Mouse (Mus musculus) effector memory CD4-positive, alpha-beta T cell, adult 7 months (primary cell): ENCODE data around the gene Gmip. TPM values are rescaled to one million over a fixed set of nuclear protein-coding genes. Genes with fewer than 3 reads are reported as not detected.

Source experiments
- polyA plus RNA-seq: library from polyadenylated mRNA; unstranded; fragments of 100-300 nt; shearing (Covaris generic); gene quantifications from one replicate; pipeline ENCODE4 v1.2.1, GENCODE M21; 2017

The Gmip gene
- polyA plus RNA-seq: 130 TPM

DNA sequence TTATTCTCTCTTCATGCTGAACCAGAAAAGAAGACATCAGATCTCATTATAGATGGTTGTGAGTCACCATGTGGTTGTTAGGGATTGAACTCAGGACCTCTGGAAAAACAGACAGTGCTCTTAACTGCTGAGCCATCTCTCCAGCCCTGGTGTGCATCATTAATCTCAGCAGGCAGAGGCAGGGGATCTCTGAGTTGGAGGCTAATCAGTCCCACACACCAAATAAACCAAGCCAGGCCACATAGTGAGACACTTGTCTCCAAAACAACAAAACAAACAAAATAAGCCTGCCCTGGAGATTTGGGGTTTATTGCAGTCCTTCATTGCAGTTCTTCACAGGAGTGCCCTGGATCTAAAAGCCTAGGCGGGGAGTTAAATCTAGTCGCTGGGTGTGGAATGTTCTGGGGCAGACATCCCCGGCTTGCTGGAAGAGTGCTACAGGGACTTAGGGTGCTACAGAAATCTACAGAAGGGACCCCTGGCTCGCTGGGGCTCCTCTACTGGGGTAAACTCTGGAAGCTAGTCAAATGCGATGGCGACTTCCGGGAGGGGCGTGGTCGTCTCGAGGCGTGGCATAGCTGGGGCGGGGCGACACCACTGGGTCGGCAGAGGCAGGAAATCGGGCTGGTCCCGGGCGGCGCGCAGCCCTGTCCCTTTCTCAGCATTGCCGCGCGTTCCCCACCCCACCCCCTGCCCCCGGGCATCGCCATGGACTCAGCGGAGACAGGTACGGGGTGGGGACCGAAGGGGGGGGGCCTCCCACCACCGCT is at the start of gene Gmip:
TSS of gene Gmip (plus strand) at position 586 of the 770 bp plus-strand sequence.

DNA sequence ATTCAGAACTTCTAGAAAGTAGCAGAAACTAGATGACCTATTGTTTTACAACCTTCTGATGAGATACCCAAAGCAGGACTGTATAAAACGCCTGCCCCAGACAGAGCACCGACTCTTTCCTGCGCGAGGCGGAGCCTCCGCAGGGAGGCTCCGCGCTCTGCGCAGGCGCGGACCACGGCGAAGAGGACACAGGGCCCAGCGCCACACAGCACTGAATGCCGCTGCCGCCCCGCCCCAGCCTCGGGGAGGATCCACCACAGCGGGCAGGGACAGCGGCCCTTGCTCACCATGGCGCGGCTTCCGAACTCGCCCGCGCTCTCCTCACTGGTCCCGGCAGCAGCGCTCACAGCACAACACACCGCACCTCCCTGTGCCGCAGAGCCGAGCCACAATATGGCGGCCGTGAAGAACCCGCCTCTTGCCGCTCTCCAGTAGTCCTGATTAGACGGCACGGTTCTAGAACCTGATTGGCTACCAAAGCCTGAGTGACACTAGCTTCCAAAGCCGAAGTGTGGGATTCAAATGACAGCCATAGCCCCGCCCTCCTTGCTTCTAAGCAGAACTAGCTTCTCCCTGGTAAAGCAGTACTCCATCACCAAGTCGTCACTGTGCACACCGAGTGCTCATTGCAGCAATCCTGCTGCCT is 33.9 kb upstream of the Gmip start, which contains the start of gene Gm20422:
TSS of gene Gm20422 (minus strand) at position 384 of the 646 bp plus-strand sequence.

GRCm38 (mm10) chr8:69790773-69791367 is 17.6 kb upstream of the Gmip start, which contains the start of the genes Atp13a1 and Zfp866:
Gene Atp13a1, plus strand, starts transcription at chr8:69791163.
Gene Zfp866, minus strand, starts transcription at chr8:69791178.

GRCm38 (mm10) chr8:69822386-69823191 is 14.1 kb downstream of the Gmip start, which contains the start of gene Lpar2:
Gene Lpar2, plus strand, starts transcription at chr8:69822429.

DNA sequence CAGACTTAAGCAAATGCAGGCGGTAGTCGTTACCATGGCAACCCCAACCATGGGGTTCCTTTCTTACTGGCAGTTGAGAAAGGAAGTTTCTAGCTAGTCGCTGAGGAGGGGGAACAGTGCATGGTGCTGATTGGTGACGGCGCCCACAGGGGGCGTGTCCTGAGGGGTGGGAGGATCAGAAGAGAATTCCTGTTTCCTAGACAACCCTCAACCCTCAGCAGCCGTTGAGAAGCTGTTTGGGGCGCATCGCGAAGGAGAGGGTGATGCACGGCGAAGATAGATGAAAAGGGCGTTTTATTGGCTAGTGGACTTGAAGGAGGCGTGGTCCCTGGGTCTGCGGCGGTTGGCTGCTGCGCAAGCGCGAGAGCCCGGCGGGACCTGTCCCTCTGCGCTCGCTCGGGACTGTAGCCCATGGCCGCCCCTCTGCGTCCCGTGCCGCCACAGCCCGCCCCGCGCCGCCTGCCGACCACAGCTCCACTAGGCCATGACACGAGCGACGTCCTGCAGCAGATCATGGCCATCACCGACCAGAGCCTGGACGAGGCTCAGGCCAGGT is 23.9 kb downstream of the Gmip start, which contains the start of gene Pbx4:
TSS of gene Pbx4 (plus strand) at position 194 of the 556 bp plus-strand sequence.

Other genes starting within 250 kb of the Gmip start
- 47.4 TPM for gene Zfp868, start 183.1 kb upstream of the Gmip start, polyA plus RNA-seq
- not detected for gene Zfp964, start 154.2 kb upstream of the Gmip start, polyA plus RNA-seq
- 100 TPM for gene Zfp869, start 98.0 kb upstream of the Gmip start, polyA plus RNA-seq
- gene Zfp963, start 58.7 kb upstream of the Gmip start, polyA plus RNA-seq: 3.4 TPM
- not detected for gene Gm20422, start 33.8 kb upstream of the Gmip start, polyA plus RNA-seq
- 83.2 TPM for gene Atp13a1, start 17.5 kb upstream of the Gmip start, polyA plus RNA-seq
- gene Zfp866, start 17.5 kb upstream of the Gmip start, polyA plus RNA-seq: 17.8 TPM
- not detected for gene Lpar2, start 13.8 kb downstream of the Gmip start, polyA plus RNA-seq
- 15.9 TPM for gene Pbx4, start 23.8 kb downstream of the Gmip start, polyA plus RNA-seq
- gene Cilp2, start 79.0 kb downstream of the Gmip start, polyA plus RNA-seq: not detected
- 1.4 TPM for gene Tssk6, start 93.5 kb downstream of the Gmip start, polyA plus RNA-seq
- gene Ndufa13, start 93.9 kb downstream of the Gmip start, polyA plus RNA-seq: 112 TPM
- not detected for gene Yjefn3, start 94.0 kb downstream of the Gmip start, polyA plus RNA-seq
- gene Gatad2a, start 187.7 kb downstream of the Gmip start, polyA plus RNA-seq: 133 TPM
- 109 TPM for gene Mau2, start 234.1 kb downstream of the Gmip start, polyA plus RNA-seq
- gene Sugp1, start 234.1 kb downstream of the Gmip start, polyA plus RNA-seq: 49.0 TPM